Mouse (Mus musculus) ES-E14 (cell line): ENCODE measurements at regions not wholly inside any gene's neighbourhood (a gene's known extent, or its start where the extent isn't known, plus 50 kb on each side); places are given as distances from the start of the nearest gene placed in this dataset.

ENCODE experiments used
- HCFC1 ChIP-seq: IDR thresholded peaks from 2 replicates; pipeline ENCODE4 v1.6.1; 2012; ENCODE audit warnings: low read length, inconsistent platforms, borderline replicate concordance; ENCODE audit not compliant: insufficient read depth
- ZC3H11A ChIP-seq: IDR thresholded peaks from 2 replicates; pipeline ENCODE4 v1.6.1; 2012; ENCODE audit warnings: low read depth, mild to moderate bottlenecking, inconsistent platforms, low read length, borderline replicate concordance
- ZNF384 ChIP-seq: IDR thresholded peaks from 2 replicates; pipeline ENCODE4 v1.6.1; 2012; ENCODE audit warnings: low read depth, low read length, inconsistent platforms

DNA sequence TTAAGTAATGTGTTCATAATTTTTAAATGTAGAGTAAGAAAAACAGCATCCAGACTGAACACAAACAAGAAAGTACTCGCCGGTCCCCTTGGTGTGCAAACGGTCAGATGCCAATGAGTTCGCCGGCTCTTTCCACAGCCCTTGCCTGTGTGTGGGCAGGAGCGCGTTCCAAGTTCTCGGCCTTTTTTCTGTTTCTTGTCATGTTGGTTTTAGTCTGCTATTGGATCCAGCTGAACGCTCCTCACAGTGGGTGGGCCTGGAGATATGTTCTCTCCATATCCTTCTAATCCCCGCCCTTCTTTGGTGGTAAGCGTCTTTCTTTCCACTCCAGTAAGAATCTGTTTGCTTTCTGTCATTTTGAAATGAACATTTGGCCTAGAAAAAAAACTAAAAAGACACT, 116.6 kb downstream of the Lrig3 start:
- no peak for TF ChIP-seq ZNF384
- TF ChIP-seq HCFC1: no peak
- no peak for TF ChIP-seq ZC3H11A
